Mouse (Mus musculus): Measurements from ENCODE around the gene Mrpl36. TPM values are rescaled to one million over a fixed set of nuclear protein-coding genes. Genes with fewer than 3 reads are reported as not detected.

Mrpl36 gene
- polyA plus RNA-seq, 1 experiment from 2014 or later = 103 TPM

- no peaks in the 10 kb centered on the region for H3K36me3 ChIP-seq (ENCODE audit: insufficient read depth, low read length)
- no peaks in the 10 kb centered on the region for H3K27me3 ChIP-seq (replicated peaks; ENCODE audit: insufficient read depth, low read length)
- H3K9me3 ChIP-seq (ENCODE audit: low read length) = no peaks in the 10 kb centered on the region
- 77% methylated on average over 9 of the region's 9 CpGs for WGBS
- H3K9ac ChIP-seq (replicated peaks; ENCODE audit: low read depth) = no peak overlapping the region
- ATAC-seq = no peak
- H3K4me3 ChIP-seq (ENCODE audit: low read depth, low read length) = no peak overlapping the region
- DNase-seq (ENCODE audit: low spot score) = no peak
- no peak overlapping the region for H3K27ac ChIP-seq (ENCODE audit: low read length)
- no peaks in the 10 kb centered on the region for H3K4me1 ChIP-seq (ENCODE audit: insufficient read depth, low read depth, low read length)
- H3K4me2 ChIP-seq (replicated peaks; ENCODE audit: low read depth, low read length) = no peak overlapping the region
- TF ChIP-seq CTCF (IDR thresholded peaks at IDR 0.05) (no peak), EP300 (IDR thresholded peaks at IDR 0.05) (no peak)
These were observed 22.4 kb downstream of the Mrpl36 start for GRCm38 (mm10) chr13:73350741-73351140.

GRCm38 (mm10) chr13:73351910-73352309 lies 23.6 kb downstream of the Mrpl36 start:
- H3K36me3 ChIP-seq (ENCODE audit: insufficient read depth, low read length) = no peaks in the 10 kb centered on the region
- TF ChIP-seq CTCF (IDR thresholded peaks at IDR 0.05) (peak; percentile 46), EP300 (IDR thresholded peaks at IDR 0.05) (no peak)

GRCm38 (mm10) chr13:73352491-73352890 lies 24.2 kb downstream of the Mrpl36 start:
- DNase-seq (ENCODE audit: low spot score) (peak; percentile 5), ATAC-seq (peak; percentile 57)
- H3K4me1 ChIP-seq (ENCODE audit: insufficient read depth, low read depth, low read length) = no peaks in the 10 kb centered on the region
- H3K36me3 ChIP-seq (ENCODE audit: insufficient read depth, low read length) = no peaks in the 10 kb centered on the region
- no peak overlapping the region for H3K9ac ChIP-seq (replicated peaks; ENCODE audit: low read depth)
- no peaks in the 10 kb centered on the region for H3K27me3 ChIP-seq (replicated peaks; ENCODE audit: insufficient read depth, low read length)
- H3K4me2 ChIP-seq (replicated peaks; ENCODE audit: low read depth, low read length) = no peak overlapping the region
- H3K9me3 ChIP-seq (ENCODE audit: low read length) = no peaks in the 10 kb centered on the region
- no peak overlapping the region for H3K27ac ChIP-seq (ENCODE audit: low read length)
- no peak overlapping the region for H3K4me3 ChIP-seq (ENCODE audit: low read depth, low read length)
- peak; percentile 48 for TF ChIP-seq CTCF (IDR thresholded peaks at IDR 0.05)
- TF ChIP-seq EP300 (IDR thresholded peaks at IDR 0.05) = no peak

More at GRCm38 (mm10) chr13:73351910-73352309, 23.6 kb downstream of the Mrpl36 start:
- Histone ChIP-seq H3K4me3 (ENCODE audit: low read depth, low read length) (no peak overlapping the region), H3K27ac (ENCODE audit: low read length) (no peak overlapping the region), H3K9me3 (ENCODE audit: low read length) (no peaks in the 10 kb centered on the region), H3K4me1 (ENCODE audit: insufficient read depth, low read depth, low read length) (no peaks in the 10 kb centered on the region), H3K4me2 (replicated peaks; ENCODE audit: low read depth, low read length) (no peak overlapping the region), H3K27me3 (replicated peaks; ENCODE audit: insufficient read depth, low read length) (no peaks in the 10 kb centered on the region), H3K9ac (replicated peaks; ENCODE audit: low read depth) (no peak overlapping the region)
- ATAC-seq (no peak), DNase-seq (ENCODE audit: low spot score) (no peak)
- 43% methylated on average over 3 of the region's 3 CpGs for WGBS

GRCm38 (mm10) chr13:73357106-73357505 lies 28.8 kb downstream of the Mrpl36 start:
- Histone ChIP-seq H3K27ac (ENCODE audit: low read length) (no peak overlapping the region), H3K4me1 (ENCODE audit: insufficient read depth, low read depth, low read length) (no peaks in the 10 kb centered on the region), H3K9me3 (ENCODE audit: low read length) (no peaks in the 10 kb centered on the region), H3K9ac (replicated peaks; ENCODE audit: low read depth) (no peak overlapping the region), H3K4me2 (replicated peaks; ENCODE audit: low read depth, low read length) (no peak overlapping the region), H3K36me3 (ENCODE audit: insufficient read depth, low read length) (no peaks in the 10 kb centered on the region), H3K27me3 (replicated peaks; ENCODE audit: insufficient read depth, low read length) (no peaks in the 10 kb centered on the region), H3K4me3 (ENCODE audit: low read depth, low read length) (no peak overlapping the region)
- ATAC-seq (no peak), DNase-seq (ENCODE audit: low spot score) (no peak)
- no peak for TF ChIP-seq EP300 (IDR thresholded peaks at IDR 0.05)
- TF ChIP-seq CTCF (IDR thresholded peaks at IDR 0.05) = no peak
- WGBS = 88% methylated on average over 3 of the region's 3 CpGs

- no peaks in the 10 kb centered on the region for H3K4me1 ChIP-seq (ENCODE audit: insufficient read depth, low read depth, low read length)
- TF ChIP-seq CTCF (IDR thresholded peaks at IDR 0.05) (no peak), EP300 (IDR thresholded peaks at IDR 0.05) (no peak)
- no peaks in the 10 kb centered on the region for H3K27me3 ChIP-seq (replicated peaks; ENCODE audit: insufficient read depth, low read length)
- DNase-seq (ENCODE audit: low spot score) (no peak), ATAC-seq (no peak)
- no peak overlapping the region for H3K9ac ChIP-seq (replicated peaks; ENCODE audit: low read depth)
- no peaks in the 10 kb centered on the region for H3K9me3 ChIP-seq (ENCODE audit: low read length)
- WGBS = 65% methylated on average over 4 of the region's 4 CpGs
- H3K36me3 ChIP-seq (ENCODE audit: insufficient read depth, low read length) = no peaks in the 10 kb centered on the region
- H3K27ac ChIP-seq (ENCODE audit: low read length) = no peak overlapping the region
- H3K4me2 ChIP-seq (replicated peaks; ENCODE audit: low read depth, low read length) = no peak overlapping the region
- H3K4me3 ChIP-seq (ENCODE audit: low read depth, low read length) = no peak overlapping the region
These were observed 45.1 kb downstream of the Mrpl36 start for GRCm38 (mm10) chr13:73373367-73373766.

- WGBS = 74% methylated on average over 2 of the region's 2 CpGs
- H3K36me3 ChIP-seq (ENCODE audit: insufficient read depth, low read length) = no peaks in the 10 kb centered on the region
- ATAC-seq = no peak
These were observed 46.3 kb downstream of the Mrpl36 start for GRCm38 (mm10) chr13:73374612-73375011.

GRCm38 (mm10) chr13:73377637-73378036 lies 49.3 kb downstream of the Mrpl36 start:
- Histone ChIP-seq H3K27ac (ENCODE audit: low read length) (no peak overlapping the region), H3K9ac (replicated peaks; ENCODE audit: low read depth) (no peak overlapping the region), H3K4me2 (replicated peaks; ENCODE audit: low read depth, low read length) (no peak overlapping the region), H3K36me3 (ENCODE audit: insufficient read depth, low read length) (no peaks in the 10 kb centered on the region), H3K4me1 (ENCODE audit: insufficient read depth, low read depth, low read length) (no peaks in the 10 kb centered on the region), H3K9me3 (ENCODE audit: low read length) (no peaks in the 10 kb centered on the region), H3K4me3 (ENCODE audit: low read depth, low read length) (no peak overlapping the region), H3K27me3 (replicated peaks; ENCODE audit: insufficient read depth, low read length) (no peaks in the 10 kb centered on the region)
- ATAC-seq = no peak
- WGBS = 71% methylated on average over 9 of the region's 9 CpGs
- TF ChIP-seq CTCF (IDR thresholded peaks at IDR 0.05) (no peak), EP300 (IDR thresholded peaks at IDR 0.05) (no peak)
- DNase-seq (ENCODE audit: low spot score) = no peak

More at GRCm38 (mm10) chr13:73374612-73375011, 46.3 kb downstream of the Mrpl36 start:
- Histone ChIP-seq H3K9me3 (ENCODE audit: low read length) (no peaks in the 10 kb centered on the region), H3K4me3 (ENCODE audit: low read depth, low read length) (no peak overlapping the region), H3K27me3 (replicated peaks; ENCODE audit: insufficient read depth, low read length) (no peaks in the 10 kb centered on the region), H3K4me1 (ENCODE audit: insufficient read depth, low read depth, low read length) (no peaks in the 10 kb centered on the region), H3K4me2 (replicated peaks; ENCODE audit: low read depth, low read length) (no peak overlapping the region), H3K9ac (replicated peaks; ENCODE audit: low read depth) (no peak overlapping the region), H3K27ac (ENCODE audit: low read length) (no peak overlapping the region)
- no peak for DNase-seq (ENCODE audit: low spot score)
- TF ChIP-seq CTCF (IDR thresholded peaks at IDR 0.05) (no peak), EP300 (IDR thresholded peaks at IDR 0.05) (no peak)

Other genes with a start within 250 kb of the Mrpl36 start
- not detected in 2 replicates for gene Irx4, start 68.0 kb upstream of the Mrpl36 start, polyA plus RNA-seq (2015; fragmentation: Nextera tagmentation; extraction: Ambion mirVana)
- 270 and 333 TPM in 2 replicates for gene Ndufs6, start within 50 bp of the Mrpl36 start, polyA plus RNA-seq (2015; fragmentation: Nextera tagmentation; extraction: Ambion mirVana)
- 368 and 414 TPM in 2 replicates for gene Lpcat1, start 138.7 kb downstream of the Mrpl36 start, polyA plus RNA-seq (2015; fragmentation: Nextera tagmentation; extraction: Ambion mirVana)
- gene Slc6a3, start 208.2 kb downstream of the Mrpl36 start, polyA plus RNA-seq (2015; fragmentation: Nextera tagmentation; extraction: Ambion mirVana) = 0.05 and 0.08 TPM in 2 replicates

Data from lung, postnatal 0 days (tissue).